Mouse (Mus musculus) G1E (cell line): ENCODE measurements around the gene Ptprm. TPM values are rescaled to one million over a fixed set of nuclear protein-coding genes. Genes with fewer than 3 reads are reported as not detected.

Experiments used
- ATAC-seq: 2 replicates; pipeline ENCODE4 v1.8.0; 2016; ENCODE audit warnings: mild to moderate bottlenecking; ENCODE audit not compliant: insufficient number of reproducible peaks, poor library complexity, low FRiP score, severe bottlenecking; ENCODE audit errors: extremely low read depth
- DNase-seq: peaks from one replicate; pipeline ENCODE4 v3.0.0; 2012; ENCODE audit warnings: low spot score
- H3K27me3 ChIP-seq: 2 replicates; pipeline ENCODE4 v1.6.1; 2012; ENCODE audit warnings: mild to moderate bottlenecking, low read length, inconsistent platforms; ENCODE audit not compliant: insufficient read depth
- H3K36me3 ChIP-seq: replicated peaks from 2 replicates; pipeline ENCODE3; 2012; ENCODE audit warnings: mild to moderate bottlenecking, inconsistent platforms
- H3K4me1 ChIP-seq: 2 replicates; pipeline ENCODE4 v1.6.1; 2012; ENCODE audit warnings: low read depth, low read length, inconsistent platforms, mixed read lengths; ENCODE audit not compliant: insufficient read depth
- H3K4me3 ChIP-seq: 2 replicates; pipeline ENCODE4 v1.5.1; 2012; ENCODE audit warnings: low read depth, mild to moderate bottlenecking, inconsistent platforms, low read length, moderate library complexity, mixed read lengths
- H3K9me3 ChIP-seq: replicated peaks from 2 replicates; pipeline ENCODE4 v1.6.1; 2012; ENCODE audit warnings: inconsistent platforms
- CTCF ChIP-seq: IDR thresholded peaks from 2 replicates; pipeline ENCODE4 v1.5.1; 2012; ENCODE audit warnings: low read depth, low read length, inconsistent platforms, mixed read lengths
- GATA1 ChIP-seq: IDR thresholded peaks from 2 replicates; pipeline ENCODE4 v1.6.1; 2012; ENCODE audit warnings: borderline replicate concordance, low read length, inconsistent platforms, mixed read lengths
- GATA2 ChIP-seq: IDR thresholded peaks from 2 replicates; pipeline ENCODE4 v1.6.1; 2012; ENCODE audit warnings: low read depth, low read length, inconsistent platforms, borderline replicate concordance
- POLR2AphosphoS5 ChIP-seq: IDR thresholded peaks from 2 replicates; pipeline ENCODE4 v1.6.1; 2012; ENCODE audit warnings: low read depth, low read length, inconsistent platforms; ENCODE audit not compliant: insufficient replicate concordance
- TAL1 ChIP-seq: conservative IDR thresholded peaks from 2 replicates; pipeline ENCODE4 v1.6.1; 2012; ENCODE audit warnings: low read depth, low read length, inconsistent platforms, mixed read lengths
- polyA plus RNA-seq: library from polyadenylated mRNA; stranded (reverse); fragments of >175 nt; gene quantifications from 2 replicates; pipeline ENCODE4 v1.2.3, GENCODE M21; 2012
- total RNA-seq, 2 experiments: library from RNA; stranded (forward) in 1 of 2; stranded (reverse) in 1 of 2; fragments of 200-1000 nt in 1 of 2; fragments of >200 nt in 1 of 2; fragmentation: Nextera tagmentation in 1 of 2; gene quantifications; 2 replicates each; pipeline ENCODE4 v1.2.3; 2014 to 2017

Gene Ptprm
- total and polyA plus RNA-seq, 3 experiments: 0.27 TPM; not detected in 2

DNA sequence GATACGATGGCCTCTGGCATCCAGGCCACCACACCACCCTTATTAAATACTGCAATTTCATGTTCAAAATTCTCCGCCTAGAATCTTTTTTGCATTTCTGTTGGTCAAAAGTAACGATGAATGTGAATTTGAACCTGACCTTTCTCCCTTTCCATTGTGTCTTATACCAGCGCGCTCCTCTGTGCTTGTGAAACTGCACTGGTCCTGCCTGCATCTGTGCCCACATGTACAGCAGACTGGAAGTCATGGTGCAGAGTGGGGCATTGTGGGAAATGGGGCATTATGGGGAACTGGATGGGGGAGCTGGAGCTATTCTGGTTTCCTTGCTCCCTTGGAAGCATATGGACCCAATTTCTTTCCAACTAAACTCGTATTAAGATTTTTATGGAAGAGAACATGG lies 462.3 kb downstream of the Ptprm start:
- Histone ChIP-seq H3K27me3 (no peaks in the 10 kb centered on the region), H3K4me1 (no peaks in the 10 kb centered on the region), H3K4me3 (no peak overlapping the region), H3K36me3 (no peaks in the 10 kb centered on the region), H3K9me3 (peaks cover 37% of the 10 kb centered on the region)
- no peak for TF ChIP-seq GATA1
- TF ChIP-seq GATA2: no peak
- DNase-seq (no peak), ATAC-seq (no peak)

DNA sequence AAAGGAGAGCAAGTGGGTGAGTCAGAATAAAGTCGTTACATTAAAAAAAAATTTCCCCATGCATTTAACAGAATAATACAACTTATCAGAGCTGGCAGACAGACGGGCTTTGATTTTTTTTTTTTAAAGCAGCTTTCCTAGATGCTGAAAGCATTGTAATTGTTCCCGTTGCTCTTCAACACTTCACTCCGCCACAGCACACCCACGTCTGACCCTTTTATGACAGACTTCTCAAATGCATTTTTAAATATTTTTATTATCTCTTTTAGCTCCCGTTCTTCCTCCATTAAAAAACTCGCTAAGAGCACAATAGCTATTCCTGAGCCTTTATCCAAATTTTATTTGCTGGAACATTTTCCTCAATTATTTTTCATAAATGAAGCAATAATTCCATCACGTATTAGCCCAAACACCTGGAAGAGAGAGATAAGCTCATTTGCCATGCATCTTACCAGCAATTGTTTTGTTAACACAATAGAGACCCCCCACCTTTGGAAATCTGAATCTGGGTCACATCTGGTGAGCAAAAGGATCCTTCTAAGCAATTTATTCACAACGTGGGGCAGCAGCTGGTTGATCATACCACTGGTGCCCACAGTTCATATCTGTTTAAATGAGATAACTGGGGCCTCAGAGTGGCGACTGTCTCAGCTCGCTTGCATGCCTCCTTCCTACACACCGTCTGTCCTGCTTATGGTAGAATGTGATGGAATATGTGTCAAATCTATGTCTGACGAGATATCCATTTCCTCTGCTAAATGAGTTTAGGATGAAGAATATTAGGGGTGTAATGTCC lies 463.0 kb downstream of the Ptprm start:
- no peaks in the 10 kb centered on the region for H3K4me1 ChIP-seq
- TF ChIP-seq GATA1: no peak
- TF ChIP-seq GATA2: no peak
- TF ChIP-seq TAL1: no peak
- no peak for TF ChIP-seq CTCF
- no peak for TF ChIP-seq POLR2AphosphoS5
- no peak overlapping the region for H3K4me3 ChIP-seq
- no peaks in the 10 kb centered on the region for H3K36me3 ChIP-seq
- no peak for ATAC-seq
- H3K9me3 ChIP-seq: peaks cover 39% of the 10 kb centered on the region
- H3K27me3 ChIP-seq: no peaks in the 10 kb centered on the region
- no peak for DNase-seq

DNA sequence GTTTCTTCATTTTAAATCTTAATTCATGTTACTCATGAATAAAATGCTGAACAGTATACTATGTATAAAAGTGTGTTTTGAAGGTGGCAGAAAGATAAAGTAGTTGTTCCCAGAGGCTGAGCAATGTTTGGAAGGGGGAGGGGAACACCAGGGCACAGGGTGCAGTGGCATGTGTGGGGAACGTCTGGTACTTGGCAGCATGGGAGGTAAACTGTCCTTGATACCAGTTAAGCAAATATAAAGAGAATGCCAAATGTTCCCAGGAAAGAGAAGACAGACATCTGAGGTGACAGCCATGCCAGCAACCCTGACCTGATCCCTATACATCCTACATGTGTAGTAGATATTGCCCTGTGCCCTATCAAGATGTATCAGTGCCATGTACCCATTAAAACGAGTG lies 472.0 kb downstream of the Ptprm start:
- ATAC-seq (no peak), DNase-seq (no peak)
- Histone ChIP-seq H3K4me1 (no peaks in the 10 kb centered on the region), H3K36me3 (no peaks in the 10 kb centered on the region), H3K27me3 (no peaks in the 10 kb centered on the region), H3K4me3 (no peak overlapping the region), H3K9me3 (peaks cover 52% of the 10 kb centered on the region)
- no peak for TF ChIP-seq GATA1
- TF ChIP-seq POLR2AphosphoS5: no peak
- TF ChIP-seq TAL1: no peak
- no peak for TF ChIP-seq CTCF
- no peak for TF ChIP-seq GATA2

DNA sequence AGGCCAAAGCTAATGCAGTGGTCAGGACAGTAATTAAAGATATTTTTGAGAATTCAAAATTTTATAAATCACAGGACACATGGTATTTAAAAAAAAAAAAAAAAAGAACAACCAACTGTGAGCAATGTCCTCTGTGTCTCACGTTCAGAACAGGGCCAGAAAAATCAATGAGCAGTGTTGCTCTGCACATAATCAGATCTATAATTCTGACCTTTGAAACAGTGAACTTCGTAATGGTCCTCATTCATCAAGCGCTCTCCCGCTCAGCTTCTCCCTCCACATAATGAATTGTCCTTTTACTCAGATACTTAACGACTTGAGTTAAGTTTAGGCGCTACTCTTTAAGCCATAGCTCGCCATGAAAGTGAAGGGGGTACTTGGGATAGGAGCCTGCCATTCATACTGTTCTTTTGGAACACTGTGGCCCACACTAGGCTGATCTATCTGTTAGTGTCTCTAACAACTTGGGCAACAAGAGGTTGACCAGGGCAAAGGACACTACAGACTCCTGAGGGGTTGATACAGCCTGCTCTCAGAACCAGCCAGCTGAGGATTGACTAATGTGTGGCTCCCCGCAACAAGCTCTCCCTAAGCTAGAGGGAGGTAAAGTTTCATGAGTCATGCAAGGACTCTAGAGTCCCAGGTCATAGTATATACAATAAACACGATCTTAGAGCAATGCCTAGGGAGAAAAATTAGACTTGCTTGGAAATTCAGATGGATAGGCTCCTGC lies 473.1 kb downstream of the Ptprm start:
- no peaks in the 10 kb centered on the region for H3K36me3 ChIP-seq
- no peak overlapping the region for H3K4me3 ChIP-seq
- no peak for TF ChIP-seq POLR2AphosphoS5
- TF ChIP-seq GATA1: no peak
- no peak for TF ChIP-seq TAL1
- no peak for TF ChIP-seq GATA2
- TF ChIP-seq CTCF: no peak
- DNase-seq (no peak), ATAC-seq (no peak)
- H3K9me3 ChIP-seq: peaks cover 49% of the 10 kb centered on the region
- no peaks in the 10 kb centered on the region for H3K27me3 ChIP-seq
- no peaks in the 10 kb centered on the region for H3K4me1 ChIP-seq

DNA sequence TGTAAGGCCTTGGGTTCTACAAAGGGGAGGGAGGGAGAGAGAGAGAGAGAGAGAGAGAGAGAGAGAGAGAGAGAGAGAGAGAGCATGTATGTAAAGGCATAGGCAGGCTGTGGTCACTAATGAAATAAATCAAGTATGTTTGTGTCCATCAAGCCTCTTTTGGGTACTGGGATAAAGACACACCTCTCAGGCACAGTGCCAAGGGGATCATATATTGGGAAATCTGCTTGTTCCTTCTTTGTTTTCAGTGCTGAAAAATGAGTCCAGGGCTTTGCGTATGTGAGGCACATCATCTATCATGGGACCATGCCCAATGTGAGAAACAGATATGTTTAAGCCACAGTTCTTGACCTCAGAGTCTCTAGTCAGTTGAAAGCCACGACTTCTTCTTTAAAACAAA lies 475.1 kb downstream of the Ptprm start:
- no peaks in the 10 kb centered on the region for H3K36me3 ChIP-seq
- no peak for TF ChIP-seq POLR2AphosphoS5
- TF ChIP-seq TAL1: no peak
- TF ChIP-seq GATA1: no peak
- no peaks in the 10 kb centered on the region for H3K4me1 ChIP-seq
- no peak overlapping the region for H3K4me3 ChIP-seq
- peaks cover 40% of the 10 kb centered on the region for H3K9me3 ChIP-seq
- no peaks in the 10 kb centered on the region for H3K27me3 ChIP-seq
- ATAC-seq (no peak), DNase-seq (no peak)

DNA sequence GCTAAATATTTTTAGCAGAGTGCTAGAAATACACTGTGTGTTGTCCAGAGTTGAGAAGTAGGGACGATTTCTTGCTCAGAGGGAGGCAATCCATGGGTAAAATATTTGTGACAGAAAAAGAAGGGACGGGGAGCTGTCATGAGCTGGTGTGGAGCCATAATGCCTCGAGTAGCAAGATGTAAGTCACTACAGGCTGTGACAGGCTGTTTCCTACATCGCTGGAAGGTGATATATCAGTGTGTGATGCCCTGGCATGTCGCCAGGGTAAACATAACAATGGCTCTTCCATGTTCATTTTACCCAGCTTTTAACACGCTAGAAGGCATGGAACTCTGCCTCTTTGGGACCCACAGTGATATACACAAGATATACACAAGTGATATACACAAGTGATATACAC lies 476.7 kb downstream of the Ptprm start:
- H3K36me3 ChIP-seq: no peaks in the 10 kb centered on the region
- peaks cover 43% of the 10 kb centered on the region for H3K9me3 ChIP-seq
- no peak for ATAC-seq
- no peak for DNase-seq
- no peak overlapping the region for H3K4me3 ChIP-seq
- H3K27me3 ChIP-seq: no peaks in the 10 kb centered on the region
- no peaks in the 10 kb centered on the region for H3K4me1 ChIP-seq
- TF ChIP-seq GATA2 (no peak), GATA1 (no peak), TAL1 (no peak), CTCF (no peak), POLR2AphosphoS5 (no peak)
